Mouse (Mus musculus) T-helper 2 cell (primary cell): ENCODE measurements around the gene Ilk.
"Not testable (repeated sequence)": the region's sequence is repeated elsewhere in the genome, so short reads cannot be mapped to it uniquely, and the experiment has no call there.

Experiments used
- in situ Hi-C: fragments of 300-600 bp; cut with MboI, MseI; formaldehyde crosslinking; loops from one replicate; pipeline ENCODE4 v1.15.1; 2025; ENCODE audit warnings: high pct_unique_total_duplicates

Gene Ilk

GRCm38 (mm10) chr7:105742539-105743215 is 6.3 kb downstream of the Ilk start:
- in situ Hi-C loops, result not testable (repeated sequence)

- in situ Hi-C loops, result not testable (repeated sequence)
Observed at GRCm38 (mm10) chr7:105743246-105743925, 7.0 kb downstream of the Ilk start.

- in situ Hi-C loops, result no loop called here
Observed at GRCm38 (mm10) chr7:105743926-105744590, 7.7 kb downstream of the Ilk start, which contains the start of gene Taf10. Taf10 (minus strand) TSS chr7:105744361.

GRCm38 (mm10) chr7:105747776-105748175 is 11.4 kb downstream of the Ilk start:
- in situ Hi-C loops, result no loop called here

GRCm38 (mm10) chr7:105751491-105752433 is 15.4 kb downstream of the Ilk start, which contains the start of gene Tpp1:
Tpp1 (minus strand) TSS chr7:105752235.
- in situ Hi-C loops, result no loop called here

GRCm38 (mm10) chr7:105752716-105753115 is 16.3 kb downstream of the Ilk start:
- in situ Hi-C loops, result no loop called here

- in situ Hi-C loops, result no loop called here
Observed at GRCm38 (mm10) chr7:105753281-105753680, 16.9 kb downstream of the Ilk start.

GRCm38 (mm10) chr7:105761813-105762484 is 25.6 kb downstream of the Ilk start:
- in situ Hi-C loops, result no loop called here

- in situ Hi-C loops, result no loop called here
Observed at GRCm38 (mm10) chr7:105762517-105763270, 26.3 kb downstream of the Ilk start.

- in situ Hi-C loops, result no loop called here
Observed at GRCm38 (mm10) chr7:105764331-105764730, 27.9 kb downstream of the Ilk start.

GRCm38 (mm10) chr7:105767729-105768165 is 31.4 kb downstream of the Ilk start:
- in situ Hi-C loops, result no loop called here

- in situ Hi-C loops, result no loop called here
Observed at GRCm38 (mm10) chr7:105769959-105770358, 33.6 kb downstream of the Ilk start.

- in situ Hi-C loops, result no loop called here
Observed at GRCm38 (mm10) chr7:105772331-105772730, 35.9 kb downstream of the Ilk start.

GRCm38 (mm10) chr7:105773041-105773440 is 36.6 kb downstream of the Ilk start:
- in situ Hi-C loops, result no loop called here

- in situ Hi-C loops, result no loop called here
Observed at GRCm38 (mm10) chr7:105774661-105775060, 38.3 kb downstream of the Ilk start.

GRCm38 (mm10) chr7:105776026-105776425 is 39.6 kb downstream of the Ilk start:
- in situ Hi-C loops, result no loop called here

- in situ Hi-C loops, result no loop called here
Observed at GRCm38 (mm10) chr7:105777316-105777715, 40.9 kb downstream of the Ilk start.

GRCm38 (mm10) chr7:105777797-105778552 is 41.6 kb downstream of the Ilk start:
- in situ Hi-C loops, result no loop called here

- in situ Hi-C loops, result no loop called here
Observed at GRCm38 (mm10) chr7:105778553-105779265, 42.3 kb downstream of the Ilk start.
